Comparison of ENCODE assay signal across 32 mouse cellular contexts in the genomic region with DNA sequence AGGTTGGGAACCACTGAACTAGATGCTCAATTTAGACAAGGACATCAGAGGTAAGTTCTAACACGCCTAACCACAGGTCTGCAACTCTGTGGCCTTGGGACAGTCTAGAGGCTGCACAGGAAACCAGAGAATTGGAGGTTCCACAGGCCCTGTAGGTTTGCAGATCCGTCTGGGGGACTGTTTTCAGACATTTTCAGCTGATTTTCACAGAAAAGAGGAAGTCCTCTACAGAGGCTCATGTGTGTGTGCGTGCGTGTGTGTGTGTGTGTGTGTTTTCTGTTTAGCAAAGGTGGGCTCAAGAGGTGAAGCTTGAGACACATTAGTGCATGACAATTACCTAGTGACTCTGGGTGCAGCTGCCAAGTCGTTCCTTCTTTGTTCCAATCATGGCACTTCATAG. TPM values are rescaled to one million over a fixed set of nuclear protein-coding genes. Genes with fewer than 3 reads are reported as not detected.
A peak's percentile ranks its signal among the peaks of the same experiment; 100 is the strongest.
DNase-seq lines count a peak whose midpoint lies in the region; ATAC-seq and TF ChIP-seq lines count a peak whose summit lies in the region.
"Had no signal": no experiment of that assay in that cellular context is flagged by ENCODE, and none has a peak within 500 bp of the region (broad histone marks: within the 10 kb centered on the region; RNA-seq: fewer than 3 reads in every experiment).

No protein-coding gene starts in this region.

- H3K27ac ChIP-seq in heart, embryonic 11.5 days (ENCODE audit: low read depth, low read length), result no peak overlapping the region
- peak overlapping the region; percentile 95 for H3K27ac ChIP-seq in spleen, adult 2 months (ENCODE audit: insufficient read depth, low read length)
- H3K27ac ChIP-seq in kidney, embryonic 15.5 days, result no peak overlapping the region
- H3K27ac ChIP-seq: embryonic facial prominence, embryonic 10.5 days; forebrain, embryonic 12.5 days; heart, adult 2 months; heart, embryonic 15.5 days; hindbrain, embryonic 10.5 days; hindbrain, postnatal 0 days; layer of hippocampus, adult 2 months; limb, embryonic 12.5 days; liver, embryonic 13.5 days had no signal

- no peak overlapping the region for H3K4me3 ChIP-seq in heart, embryonic 11.5 days (ENCODE audit: low read depth, low read length)
- H3K4me3 ChIP-seq in spleen, adult 2 months (ENCODE audit: extremely low read depth, insufficient read depth, insufficient read length), result no peak overlapping the region
- no peak overlapping the region for H3K4me3 ChIP-seq in kidney, embryonic 15.5 days (replicated peaks)
- H3K4me3 ChIP-seq: embryonic facial prominence, embryonic 10.5 days; forebrain, embryonic 12.5 days; heart, adult 2 months; heart, embryonic 15.5 days; hindbrain, embryonic 10.5 days; layer of hippocampus, adult 2 months; limb, embryonic 12.5 days; liver, embryonic 13.5 days; megakaryocyte, embryonic 14.5 days; myocyte had no signal

- peaks cover 5% of the 10 kb centered on the region; the same call in 1 of the 2 replicates for H3K4me1 ChIP-seq in heart, embryonic 11.5 days (ENCODE audit: control insufficient read depth, insufficient read depth, low read length)
- H3K4me1 ChIP-seq in spleen, adult 2 months (ENCODE audit: control insufficient read depth, insufficient read depth, insufficient read length), result peaks cover 47% of the 10 kb centered on the region
- peaks cover 4% of the 10 kb centered on the region; the same call in 1 of the 2 replicates for H3K4me1 ChIP-seq in kidney, embryonic 15.5 days
- H3K4me1 ChIP-seq: embryonic facial prominence, embryonic 10.5 days; forebrain, embryonic 12.5 days; heart, embryonic 15.5 days; hindbrain, embryonic 10.5 days had no signal

- no peaks in the 10 kb centered on the region for H3K9me3 ChIP-seq in heart, embryonic 11.5 days (replicated peaks; ENCODE audit: control insufficient read depth, low read length)
- H3K9me3 ChIP-seq in kidney, embryonic 15.5 days (replicated peaks), result no peaks in the 10 kb centered on the region
- H3K9me3 ChIP-seq: embryonic facial prominence, embryonic 10.5 days; forebrain, embryonic 12.5 days; heart, embryonic 15.5 days; hindbrain, embryonic 10.5 days; limb, embryonic 12.5 days; liver, embryonic 13.5 days; megakaryocyte, embryonic 14.5 days had no signal

- H3K27me3 ChIP-seq in heart, embryonic 11.5 days (ENCODE audit: control insufficient read depth, insufficient read depth, low read length), result no peaks in the 10 kb centered on the region
- no peaks in the 10 kb centered on the region for H3K27me3 ChIP-seq in spleen, adult 2 months (ENCODE audit: control insufficient read depth, insufficient read depth, low read length)
- H3K27me3 ChIP-seq in kidney, embryonic 15.5 days, result no peaks in the 10 kb centered on the region
- H3K27me3 ChIP-seq: forebrain, embryonic 12.5 days; heart, embryonic 15.5 days; limb, embryonic 12.5 days; liver, embryonic 13.5 days had no signal

- H3K36me3 ChIP-seq in heart, embryonic 11.5 days (ENCODE audit: control insufficient read depth, insufficient read depth, low read length), result no peaks in the 10 kb centered on the region
- no peaks in the 10 kb centered on the region for H3K36me3 ChIP-seq in spleen, adult 2 months (ENCODE audit: control insufficient read depth, insufficient read depth, low read length)
- no peaks in the 10 kb centered on the region for H3K36me3 ChIP-seq in kidney, embryonic 15.5 days
- H3K36me3 ChIP-seq: embryonic facial prominence, embryonic 10.5 days; forebrain, embryonic 12.5 days; heart, embryonic 15.5 days; hindbrain, embryonic 10.5 days; limb, embryonic 12.5 days; liver, embryonic 13.5 days had no signal

- no peak for TF ChIP-seq POLR2A in spleen, adult 2 months (IDR thresholded peaks at IDR 0.05; ENCODE audit: low read depth, low read length)

- DNase-seq in heart, adult 11 months, result peak; percentile 71
- peak; percentile 79 to 83 for DNase-seq in B cell, adult 2 months
- peak; percentile 68 to 74 for DNase-seq in spleen, adult 2 months (ENCODE audit: low read depth in 1 of 2, low spot score in 2 of 2)
- DNase-seq in embryo, embryonic 11 days, result no peak
- DNase-seq in ovary, adult 18-20 months (ENCODE audit: low spot score), result no peak
- DNase-seq: cerebellum, adult 2 months; cerebellum, postnatal 36 days; gastrocnemius, postnatal 10 days; heart, adult 2 months; kidney, postnatal 10 days; liver, embryonic 13.5 days; lung, embryonic 14.5 days; midbrain, embryonic 14.5 days; right cerebral cortex, postnatal 4 days; thymus, postnatal 14 days had no signal

- ATAC-seq in heart, embryonic 11.5 days (replicated peaks; ENCODE audit: insufficient number of reproducible peaks, low FRiP score, low TSS enrichment), result no peak
- ATAC-seq in hematopoietic stem cell, adult 5-6 weeks (replicated peaks in 1 of 2; ENCODE audit: insufficient read depth in 1 of 2, low FRiP score in 2 of 2, low TSS enrichment in 1 of 2, low read depth in 1 of 2, poor library complexity in 2 of 2, severe bottlenecking in 2 of 2), result peak; percentile 73 to 87
- no peak for ATAC-seq in kidney, embryonic 15.5 days (replicated peaks; ENCODE audit: low FRiP score)
- ATAC-seq: hindbrain, postnatal 0 days; intestine, postnatal 0 days had no signal

- WGBS in heart, embryonic 11.5 days (ENCODE audit: insufficient replicate concordance), result 82% methylated on average over 5 of the region's 5 CpGs
- WGBS in spleen, adult 2 months, result 12% methylated on average over 5 of the region's 5 CpGs
- WGBS in kidney, embryonic 15.5 days, result 91% methylated on average over 5 of the region's 5 CpGs

- no peak for TF ChIP-seq CTCF in spleen, adult 2 months (IDR thresholded peaks at IDR 0.05; ENCODE audit: extremely low read depth, insufficient read depth, insufficient read length, insufficient replicate concordance)

- no peak overlapping the region for H3K9ac ChIP-seq in heart, embryonic 11.5 days (ENCODE audit: low read depth, low read length)
- no peak overlapping the region for H3K9ac ChIP-seq in kidney, embryonic 15.5 days
- H3K9ac ChIP-seq: forebrain, embryonic 12.5 days; heart, embryonic 15.5 days; limb, embryonic 12.5 days; liver, embryonic 13.5 days; lung, embryonic 14.5 days had no signal

- no peak overlapping the region for H3K4me2 ChIP-seq in heart, embryonic 11.5 days
- H3K4me2 ChIP-seq in kidney, embryonic 15.5 days, result no peak overlapping the region
- H3K4me2 ChIP-seq: forebrain, embryonic 12.5 days; heart, embryonic 15.5 days; limb, embryonic 12.5 days; liver, embryonic 13.5 days; lung, embryonic 14.5 days had no signal

RNA-seq across cellular contexts. Expression of gene Kcnj1, which starts 18.8 kb away (rescaled TPM):
- polyA plus RNA-seq in heart, embryonic 11.5 days (2014; fragmentation: Nextera tagmentation; extraction: Ambion mirVana), result 0.09 TPM in 1 of 2 replicates, not detected in the other
- total RNA-seq in hematopoietic stem cell, adult 5-6 weeks (2017), result not detected in 2 replicates
- polyA plus RNA-seq in spleen, adult 2 months (2012; rRNA removed), result 0.18 and 0.32 TPM in 2 replicates
- 9.0 and 9.8 TPM in 2 replicates for polyA plus RNA-seq in kidney, embryonic 15.5 days (2015; fragmentation: Nextera tagmentation; extraction: Ambion mirVana)
- total RNA-seq: adrenal gland, adult 18-20 months; gastrocnemius, postnatal 10 days; heart, adult 2 months; hindbrain, postnatal 0 days; layer of hippocampus, adult 2 months; left cerebral cortex, adult 8-10 months had no signal
- polyA plus RNA-seq: cerebellum, adult 2 months; embryonic facial prominence, embryonic 10.5 days; forebrain, embryonic 12.5 days; frontal cortex, adult 2 months; heart, adult 2 months; heart, embryonic 15.5 days; hindbrain, embryonic 10.5 days; hindbrain, postnatal 0 days; intestine, postnatal 0 days; limb, embryonic 12.5 days; liver, embryonic 13.5 days; lung, embryonic 14.5 days; midbrain, embryonic 14.5 days; myocyte; stomach, embryonic 16.5 days had no signal

RNA-seq across cellular contexts. Expression of gene Kcnj5, which starts 46.9 kb away (rescaled TPM):
- polyA plus RNA-seq in heart, embryonic 11.5 days (2014; fragmentation: Nextera tagmentation; extraction: Ambion mirVana), result 19.8 and 28.9 TPM in 2 replicates
- total RNA-seq in hematopoietic stem cell, adult 5-6 weeks (2017), result 0.05 and 0.19 TPM in 2 replicates
- polyA plus RNA-seq in spleen, adult 2 months (2012; rRNA removed), result 0.85 and 0.97 TPM in 2 replicates
- polyA plus RNA-seq in kidney, embryonic 15.5 days (2015; fragmentation: Nextera tagmentation; extraction: Ambion mirVana), result 1.7 and 1.8 TPM in 2 replicates
- polyA plus RNA-seq: myocyte had no signal

Comparison
In these comparisons a context has a peak if more than half of its experiments do, and no peak if none do; other contexts are left out.
1. DNase-seq: peak in heart, adult 11 months (single experiment), B cell, adult 2 months (2 of 2) and spleen, adult 2 months (2 of 2); none in embryo, embryonic 11 days (single experiment) and ovary, adult 18-20 months (single experiment).
2. ATAC-seq: peak in hematopoietic stem cell, adult 5-6 weeks (2 of 2); none in heart, embryonic 11.5 days (single experiment) and kidney, embryonic 15.5 days (single experiment).